Mouse (Mus musculus) megakaryocyte, embryonic 14.5 days (primary cell): ENCODE measurements at regions not wholly inside any gene's neighbourhood (a gene's known extent, or its start where the extent isn't known, plus 50 kb on each side); places are given as distances from the start of the nearest gene placed in this dataset.

Source experiments
- FLI1 ChIP-seq: IDR thresholded peaks from 2 replicates; pipeline ENCODE4 v1.6.1; 2012; ENCODE audit warnings: low read length, inconsistent platforms, mixed read lengths
- GATA1 ChIP-seq: IDR thresholded peaks from 3 replicates; pipeline ENCODE4 v1.6.1; 2012; ENCODE audit warnings: mixed read lengths, low read length, inconsistent platforms, borderline replicate concordance

- no peak for TF ChIP-seq FLI1
- no peak for TF ChIP-seq GATA1
Observed at GRCm38 (mm10) chr5:100981849-100982572, 136.5 kb downstream of the Gpat3 start.
